Comparison of ENCODE assay signal across 8 mouse cellular contexts in genomic region chr10:8760598-8760997, GRCm38 (mm10).
A peak's percentile ranks its signal among the peaks of the same experiment; 100 is the strongest.
DNase-seq lines count a peak whose midpoint lies in the region; ATAC-seq and TF ChIP-seq lines count a peak whose summit lies in the region.

No protein-coding gene starts in this region.

- TF ChIP-seq CTCF in intestine, postnatal 0 days (IDR thresholded peaks at IDR 0.05; ENCODE audit: low read depth), result no peak
- TF ChIP-seq CTCF in midbrain, postnatal 0 days (IDR thresholded peaks at IDR 0.05), result no peak

- no peaks in the 10 kb centered on the region for H3K9me3 ChIP-seq in intestine, postnatal 0 days (ENCODE audit: control insufficient read depth)
- H3K9me3 ChIP-seq in midbrain, postnatal 0 days (ENCODE audit: low read length), result no peaks in the 10 kb centered on the region

- H3K4me3 ChIP-seq in intestine, postnatal 0 days (ENCODE audit: low read depth, low read length), result 0 out of 2 replicates have a peak overlapping the region, but pooled peaks have one; percentile 0
- H3K4me3 ChIP-seq in midbrain, postnatal 0 days (ENCODE audit: low read depth, low read length), result peak overlapping the region; percentile 27

- intact Hi-C loops in gastrocnemius, postnatal 14 days (cut with DNase I; ENCODE audit: low total_unique reads), result no loop called here

- ATAC-seq in intestine, postnatal 0 days, result no peak
- ATAC-seq in midbrain, postnatal 0 days (ENCODE audit: low FRiP score), result peak; percentile 45

- peak; percentile 54 to 67 for DNase-seq in right cerebral cortex, postnatal 10 days (ENCODE audit: low spot score in 2 of 2)
- DNase-seq in right cerebral cortex, adult 18-20 months, result no peak
- DNase-seq in gastrocnemius, postnatal 14 days, result peak; percentile 69
- peak; percentile 81 for DNase-seq in midbrain, postnatal 0 days (ENCODE audit: low spot score)
- DNase-seq in thymus, adult 18-20 months, result no peak
- DNase-seq in frontal cortex, postnatal 25 days (ENCODE audit: low spot score in 2 of 2), result no peak
- DNase-seq in urinary bladder, adult 18-20 months (ENCODE audit: low spot score in 2 of 2), result no peak

- no peak overlapping the region for H3K9ac ChIP-seq in intestine, postnatal 0 days (ENCODE audit: low read depth, low read length)
- no peak overlapping the region for H3K9ac ChIP-seq in midbrain, postnatal 0 days (replicated peaks; ENCODE audit: low read length, poor library complexity, severe bottlenecking)

- 0 out of 2 replicates have a peak, but pooled peaks cover 3% of the 10 kb centered on the region for H3K4me1 ChIP-seq in intestine, postnatal 0 days (replicated peaks; ENCODE audit: control insufficient read depth, insufficient read depth, low read length)
- peaks cover 7% of the 10 kb centered on the region; the same call in 1 of the 2 replicates for H3K4me1 ChIP-seq in midbrain, postnatal 0 days (ENCODE audit: insufficient read depth, low read length)

- H3K27me3 ChIP-seq in intestine, postnatal 0 days (replicated peaks; ENCODE audit: control insufficient read depth, insufficient read depth, low read length), result no peaks in the 10 kb centered on the region
- no peaks in the 10 kb centered on the region for H3K27me3 ChIP-seq in midbrain, postnatal 0 days (ENCODE audit: insufficient read depth, low read length)

- 48% methylated on average over 4 of the region's 4 CpGs for WGBS in intestine, postnatal 0 days
- 8% methylated on average over 4 of the region's 4 CpGs for WGBS in midbrain, postnatal 0 days

- peak overlapping the region; percentile 18; the same call in 1 of the 2 replicates for H3K4me2 ChIP-seq in intestine, postnatal 0 days (replicated peaks; ENCODE audit: low read depth)
- peak overlapping the region; percentile 28 for H3K4me2 ChIP-seq in midbrain, postnatal 0 days (ENCODE audit: low read depth, low read length, poor library complexity, severe bottlenecking)

- peak overlapping the region; percentile 16; the same call in 1 of the 2 replicates for H3K27ac ChIP-seq in intestine, postnatal 0 days (ENCODE audit: low read depth, low read length)
- peak overlapping the region; percentile 26 for H3K27ac ChIP-seq in midbrain, postnatal 0 days (ENCODE audit: low read depth, low read length)

- no peaks in the 10 kb centered on the region for H3K36me3 ChIP-seq in intestine, postnatal 0 days (ENCODE audit: control insufficient read depth, insufficient read depth)
- 0 out of 2 replicates have a peak, but pooled peaks cover 2% of the 10 kb centered on the region for H3K36me3 ChIP-seq in midbrain, postnatal 0 days (ENCODE audit: insufficient read depth, low read length)

Comparison
In these comparisons a context has a peak if more than half of its experiments do, and no peak if none do; other contexts are left out.
1. DNase-seq: peak in right cerebral cortex, postnatal 10 days (2 of 2), gastrocnemius, postnatal 14 days (single experiment) and midbrain, postnatal 0 days (single experiment); none in right cerebral cortex, adult 18-20 months (single experiment), thymus, adult 18-20 months (0 of 2), frontal cortex, postnatal 25 days (0 of 2) and urinary bladder, adult 18-20 months (0 of 2).